Mouse (Mus musculus): Measurements from ENCODE around the gene Tnfaip8l3. TPM values are rescaled to one million over a fixed set of nuclear protein-coding genes. Genes with fewer than 3 reads are reported as not detected.
"Not testable (repeated sequence)": the region's sequence is repeated elsewhere in the genome, so short reads cannot be mapped to it uniquely, and the experiment has no call there.

Gene Tnfaip8l3
- total and polyA plus RNA-seq, 2 experiments from 2014 or later: 0.27 to 0.90 TPM

GRCm38 (mm10) chr9:54043067-54043466, 25.1 kb downstream of the Tnfaip8l3 start:
- ATAC-seq (ENCODE audit: insufficient read depth, low read depth) (no peak), DNase-seq (ENCODE audit: low spot score) (no peak)
- H3K4me3 ChIP-seq (ENCODE audit: low read depth, low read length): no peak overlapping the region
- H3K9me3 ChIP-seq (replicated peaks; ENCODE audit: control insufficient read depth, low read length): no peaks in the 10 kb centered on the region
- 88% methylated on average over 5 of the region's 5 CpGs for WGBS
- TF ChIP-seq CTCF (IDR thresholded peaks at IDR 0.05; ENCODE audit: low read depth) (no peak), EP300 (IDR thresholded peaks at IDR 0.05; ENCODE audit: low read depth) (no peak)
- no peak overlapping the region for H3K4me2 ChIP-seq (ENCODE audit: low read depth, low read length)
- no peak overlapping the region for H3K27ac ChIP-seq (ENCODE audit: low read depth)
- no peaks in the 10 kb centered on the region for H3K27me3 ChIP-seq (ENCODE audit: control insufficient read depth, insufficient read depth, low read length)
- no peaks in the 10 kb centered on the region for H3K36me3 ChIP-seq (replicated peaks; ENCODE audit: control insufficient read depth, insufficient read depth, low read length)
- H3K4me1 ChIP-seq (ENCODE audit: control insufficient read depth, insufficient read depth): no peaks in the 10 kb centered on the region
- H3K9ac ChIP-seq (replicated peaks; ENCODE audit: low read depth, low read length): no peak overlapping the region

GRCm38 (mm10) chr9:54037717-54038116, 30.5 kb downstream of the Tnfaip8l3 start:
- no peak for TF ChIP-seq EP300 (IDR thresholded peaks at IDR 0.05; ENCODE audit: low read depth)
- TF ChIP-seq CTCF (IDR thresholded peaks at IDR 0.05; ENCODE audit: low read depth): no peak
- H3K4me1 ChIP-seq (ENCODE audit: control insufficient read depth, insufficient read depth): no peaks in the 10 kb centered on the region
- H3K4me2 ChIP-seq (ENCODE audit: low read depth, low read length): no peak overlapping the region
- no peak for ATAC-seq (ENCODE audit: insufficient read depth, low read depth)
- H3K4me3 ChIP-seq (ENCODE audit: low read depth, low read length): no peak overlapping the region
- H3K9me3 ChIP-seq (replicated peaks; ENCODE audit: control insufficient read depth, low read length): no peaks in the 10 kb centered on the region
- no peaks in the 10 kb centered on the region for H3K27me3 ChIP-seq (ENCODE audit: control insufficient read depth, insufficient read depth, low read length)
- DNase-seq (ENCODE audit: low spot score): no peak
- WGBS: 76% methylated on average over 9 of the region's 9 CpGs
- H3K27ac ChIP-seq (ENCODE audit: low read depth): no peak overlapping the region
- no peak overlapping the region for H3K9ac ChIP-seq (replicated peaks; ENCODE audit: low read depth, low read length)
- H3K36me3 ChIP-seq (replicated peaks; ENCODE audit: control insufficient read depth, insufficient read depth, low read length): no peaks in the 10 kb centered on the region

- Histone ChIP-seq H3K4me2 (ENCODE audit: low read depth, low read length) (no peak overlapping the region), H3K9me3 (replicated peaks; ENCODE audit: control insufficient read depth, low read length) (no peaks in the 10 kb centered on the region), H3K27ac (ENCODE audit: low read depth) (no peak overlapping the region), H3K27me3 (ENCODE audit: control insufficient read depth, insufficient read depth, low read length) (no peaks in the 10 kb centered on the region), H3K9ac (replicated peaks; ENCODE audit: low read depth, low read length) (no peak overlapping the region), H3K4me3 (ENCODE audit: low read depth, low read length) (no peak overlapping the region), H3K4me1 (ENCODE audit: control insufficient read depth, insufficient read depth) (no peaks in the 10 kb centered on the region), H3K36me3 (replicated peaks; ENCODE audit: control insufficient read depth, insufficient read depth, low read length) (no peaks in the 10 kb centered on the region)
- WGBS: 80% methylated on average over 5 of the region's 5 CpGs
- TF ChIP-seq EP300 (IDR thresholded peaks at IDR 0.05; ENCODE audit: low read depth): no peak
- TF ChIP-seq CTCF (IDR thresholded peaks at IDR 0.05; ENCODE audit: low read depth): no peak
- no peak for ATAC-seq (ENCODE audit: insufficient read depth, low read depth)
- no peak for DNase-seq (ENCODE audit: low spot score)
Measured at GRCm38 (mm10) chr9:54034691-54035090, 33.5 kb downstream of the Tnfaip8l3 start.

- no peaks in the 10 kb centered on the region for H3K4me1 ChIP-seq (ENCODE audit: control insufficient read depth, insufficient read depth)
- ATAC-seq (ENCODE audit: insufficient read depth, low read depth) (peak; percentile 68; the same call in 1 of the 2 replicates), DNase-seq (ENCODE audit: low spot score) (peak; percentile 59)
- H3K4me2 ChIP-seq (ENCODE audit: low read depth, low read length): no peak overlapping the region
- WGBS: 35% methylated on average over 3 of the region's 3 CpGs
- H3K36me3 ChIP-seq (replicated peaks; ENCODE audit: control insufficient read depth, insufficient read depth, low read length): no peaks in the 10 kb centered on the region
- H3K4me3 ChIP-seq (ENCODE audit: low read depth, low read length): no peak overlapping the region
- no peak overlapping the region for H3K9ac ChIP-seq (replicated peaks; ENCODE audit: low read depth, low read length)
- TF ChIP-seq CTCF (IDR thresholded peaks at IDR 0.05; ENCODE audit: low read depth): no peak
- no peaks in the 10 kb centered on the region for H3K9me3 ChIP-seq (replicated peaks; ENCODE audit: control insufficient read depth, low read length)
- H3K27me3 ChIP-seq (ENCODE audit: control insufficient read depth, insufficient read depth, low read length): no peaks in the 10 kb centered on the region
- H3K27ac ChIP-seq (ENCODE audit: low read depth): no peak overlapping the region
Measured at GRCm38 (mm10) chr9:54022795-54023194, 45.4 kb downstream of the Tnfaip8l3 start.

GRCm38 (mm10) chr9:53994528-53994927, 73.7 kb downstream of the Tnfaip8l3 start:
- Histone ChIP-seq H3K36me3 (replicated peaks; ENCODE audit: control insufficient read depth, insufficient read depth, low read length) (no peaks in the 10 kb centered on the region), H3K4me2 (ENCODE audit: low read depth, low read length) (no peak overlapping the region), H3K9ac (replicated peaks; ENCODE audit: low read depth, low read length) (no peak overlapping the region), H3K27ac (ENCODE audit: low read depth) (no peak overlapping the region), H3K4me1 (ENCODE audit: control insufficient read depth, insufficient read depth) (no peaks in the 10 kb centered on the region), H3K9me3 (replicated peaks; ENCODE audit: control insufficient read depth, low read length) (no peaks in the 10 kb centered on the region), H3K27me3 (ENCODE audit: control insufficient read depth, insufficient read depth, low read length) (no peaks in the 10 kb centered on the region), H3K4me3 (ENCODE audit: low read depth, low read length) (no peak overlapping the region)
- WGBS: 51% methylated on average over 1 of the region's 1 CpGs
- DNase-seq (ENCODE audit: low spot score): no peak
- ATAC-seq (ENCODE audit: insufficient read depth, low read depth): no peak
- no peak for TF ChIP-seq EP300 (IDR thresholded peaks at IDR 0.05; ENCODE audit: low read depth)
- no peak for TF ChIP-seq CTCF (IDR thresholded peaks at IDR 0.05; ENCODE audit: low read depth)

- H3K9ac ChIP-seq (replicated peaks; ENCODE audit: low read depth, low read length); H3K27me3 ChIP-seq (ENCODE audit: control insufficient read depth, insufficient read depth, low read length); H3K4me2 ChIP-seq (ENCODE audit: low read depth, low read length); H3K27ac ChIP-seq (ENCODE audit: low read depth); H3K36me3 ChIP-seq (replicated peaks; ENCODE audit: control insufficient read depth, insufficient read depth, low read length); H3K9me3 ChIP-seq (replicated peaks; ENCODE audit: control insufficient read depth, low read length); H3K4me1 ChIP-seq (ENCODE audit: control insufficient read depth, insufficient read depth); ATAC-seq (ENCODE audit: insufficient read depth, low read depth); H3K4me3 ChIP-seq (ENCODE audit: low read depth, low read length); DNase-seq (ENCODE audit: low spot score): not testable (repeated sequence)
Measured at GRCm38 (mm10) chr9:53992567-53992966, 75.6 kb downstream of the Tnfaip8l3 start.

Measured in heart, postnatal 0 days (tissue).